Mouse (Mus musculus) brain, embryonic 18.5 days (tissue): ENCODE data around the gene Klhl8.
"Not testable (repeated sequence)": the region's sequence is repeated elsewhere in the genome, so short reads cannot be mapped to it uniquely, and the experiment has no call there.

ENCODE experiments used
- DNase-seq: peaks from one replicate; pipeline ENCODE4 v3.0.0-alpha.2; 2012; ENCODE audit warnings: low read depth, low spot score

Klhl8 gene

GRCm38 (mm10) chr5:103910748-103911409, at the start of gene Klhl8:
Gene Klhl8 (minus strand): TSS chr5:103911259.
- DNase-seq: peak; percentile 77

- DNase-seq: no peak
Measured at GRCm38 (mm10) chr5:103954638-103955037, 43.6 kb upstream of the Klhl8 start.

- DNase-seq: no peak
Measured at GRCm38 (mm10) chr5:103953135-103954083, 42.4 kb upstream of the Klhl8 start.

- not testable (repeated sequence) for DNase-seq
Measured at GRCm38 (mm10) chr5:103950138-103950537, 39.1 kb upstream of the Klhl8 start.

- DNase-seq: no peak
Measured at GRCm38 (mm10) chr5:103943183-103943582, 32.1 kb upstream of the Klhl8 start.

- DNase-seq: no peak
Measured at GRCm38 (mm10) chr5:103939856-103940255, 28.8 kb upstream of the Klhl8 start.

GRCm38 (mm10) chr5:103939350-103939652, 28.2 kb upstream of the Klhl8 start:
- DNase-seq: no peak

- peak; percentile 51 for DNase-seq
Measured at GRCm38 (mm10) chr5:103938547-103939349, 27.7 kb upstream of the Klhl8 start.

GRCm38 (mm10) chr5:103936906-103937589, 26.0 kb upstream of the Klhl8 start:
- no peak for DNase-seq

GRCm38 (mm10) chr5:103931924-103932323, 20.9 kb upstream of the Klhl8 start:
- not testable (repeated sequence) for DNase-seq

- no peak for DNase-seq
Measured at GRCm38 (mm10) chr5:103930511-103930910, 19.5 kb upstream of the Klhl8 start.

- DNase-seq: no peak
Measured at GRCm38 (mm10) chr5:103928196-103928550, 17.1 kb upstream of the Klhl8 start.

GRCm38 (mm10) chr5:103927429-103928195, 16.6 kb upstream of the Klhl8 start:
- DNase-seq: no peak

GRCm38 (mm10) chr5:103926398-103926797, 15.3 kb upstream of the Klhl8 start:
- DNase-seq: no peak

- no peak for DNase-seq
Measured at GRCm38 (mm10) chr5:103923755-103924154, 12.7 kb upstream of the Klhl8 start.

- no peak for DNase-seq
Measured at GRCm38 (mm10) chr5:103923101-103923500, 12.0 kb upstream of the Klhl8 start.

GRCm38 (mm10) chr5:103922436-103922835, 11.4 kb upstream of the Klhl8 start:
- DNase-seq: no peak

GRCm38 (mm10) chr5:103919497-103919896, 8.4 kb upstream of the Klhl8 start:
- no peak for DNase-seq

GRCm38 (mm10) chr5:103918233-103918632, 7.2 kb upstream of the Klhl8 start:
- DNase-seq: no peak

GRCm38 (mm10) chr5:103917357-103917895, 6.4 kb upstream of the Klhl8 start:
- no peak for DNase-seq
